Mouse (Mus musculus) liver, postnatal 0 days (tissue): ENCODE measurements around the gene Olfr1133.

Source experiments
- CTCF ChIP-seq: sonication (generic); IDR thresholded peaks from 2 replicates; pipeline ENCODE4 v1.5.1; 2016; ENCODE audit warnings: antibody characterized with exemption, low read depth
- EP300 ChIP-seq: IDR thresholded peaks from 2 replicates; pipeline ENCODE4 v1.6.1; 2016; ENCODE audit warnings: antibody characterized with exemption, low read depth, mild to moderate bottlenecking

GRCm38 (mm10) chr2:87637435-87637834, 9.7 kb downstream of the Olfr1133 start, which contains the start of gene Olfr1132:
- TF ChIP-seq EP300 = no peak
- TF ChIP-seq CTCF = no peak
